Mouse (Mus musculus) CH12.LX (cell line): ENCODE results near the gene Tmc2. TPM values are rescaled to one million over a fixed set of nuclear protein-coding genes. Genes with fewer than 3 reads are reported as not detected.

Source experiments
- DNase-seq: peaks from one replicate; pipeline ENCODE4 v3.0.0-alpha.2; 2013; ENCODE audit errors: extremely low read depth
- H3K27ac ChIP-seq: 2 replicates; pipeline ENCODE4 v1.5.1; 2012; ENCODE audit warnings: low read depth, mild to moderate bottlenecking, control low read depth, moderate library complexity; ENCODE audit not compliant: insufficient read depth
- H3K27me3 ChIP-seq: replicated peaks from 2 replicates; pipeline ENCODE3; 2012; ENCODE audit warnings: inconsistent platforms
- H3K36me3 ChIP-seq, 2 experiments: replicated peaks in 1 of 2; 2 replicates each; pipeline versions ENCODE3 to v1.6.1; 2012; ENCODE audit warnings: inconsistent platforms in 1 of 2, low read length in 1 of 2, mild to moderate bottlenecking in 1 of 2, mixed read lengths in 1 of 2, moderate library complexity in 1 of 2; ENCODE audit not compliant: control insufficient read depth in 1 of 2, insufficient read depth in 1 of 2
- H3K4me1 ChIP-seq, 2 experiments: 2 replicates each; pipeline ENCODE4 v1.6.1; 2012; ENCODE audit warnings: inconsistent platforms in 1 of 2, moderate library complexity in 1 of 2; ENCODE audit not compliant: insufficient read depth in 2 of 2, control insufficient read depth in 1 of 2
- H3K4me2 ChIP-seq: 2 replicates; pipeline ENCODE4 v1.6.1; 2012; ENCODE audit warnings: low read depth, mild to moderate bottlenecking, control low read depth; ENCODE audit not compliant: poor library complexity, insufficient read depth, severe bottlenecking
- H3K4me3 ChIP-seq, 3 experiments: fragments of 150-350 bp in 1 of 3; sonication (generic) in 1 of 3; replicated peaks in 1 of 3; 2 replicates each; pipeline versions ENCODE3 to v1.5.1; 2011 to 2012; ENCODE audit warnings: low read depth in 2 of 3, low read length in 2 of 3, mild to moderate bottlenecking in 2 of 3, moderate library complexity in 2 of 3, control low read depth in 1 of 3, improper control_type of control experiment in 1 of 3, inconsistent platforms in 1 of 3, mixed read lengths in 1 of 3; ENCODE audit not compliant: poor library complexity in 1 of 3
- H3K79me2 ChIP-seq: replicated peaks from 2 replicates; pipeline ENCODE4 v1.6.1; 2012; ENCODE audit warnings: mild to moderate bottlenecking, moderate library complexity; ENCODE audit not compliant: control insufficient read depth, poor library complexity, insufficient read depth, severe bottlenecking; ENCODE audit errors: extremely low read depth
- H3K9ac ChIP-seq: 2 replicates; pipeline ENCODE4 v1.6.1; 2012; ENCODE audit warnings: low read depth, mild to moderate bottlenecking, control low read depth, moderate library complexity; ENCODE audit not compliant: insufficient read depth
- H3K9me3 ChIP-seq: replicated peaks from 2 replicates; pipeline ENCODE3; 2012; ENCODE audit warnings: low read length, inconsistent platforms, mixed read lengths
- BHLHE40 ChIP-seq: IDR thresholded peaks from 2 replicates; pipeline ENCODE4 v1.6.1; 2011; ENCODE audit warnings: mild to moderate bottlenecking, low read depth, low read length, improper control_type of control experiment
- CHD1 ChIP-seq: IDR thresholded peaks from 2 replicates; pipeline ENCODE4 v1.6.1; 2012; ENCODE audit warnings: low read depth, low read length, improper control_type of control experiment, inconsistent platforms
- E2F4 ChIP-seq: IDR thresholded peaks from 2 replicates; pipeline ENCODE4 v1.6.1; 2011; ENCODE audit warnings: low read depth, low read length, improper control_type of control experiment; ENCODE audit not compliant: insufficient replicate concordance
- GABPA ChIP-seq: IDR thresholded peaks from 2 replicates; pipeline ENCODE4 v1.6.1; 2012; ENCODE audit warnings: low read depth, low read length, improper control_type of control experiment, inconsistent platforms; ENCODE audit not compliant: insufficient replicate concordance
- IRF4 ChIP-seq: IDR thresholded peaks from 2 replicates; pipeline ENCODE4 v1.6.1; 2014; ENCODE audit warnings: low read depth, mild to moderate bottlenecking, inconsistent platforms, low read length, improper control_type of control experiment
- JUN ChIP-seq: IDR thresholded peaks from 2 replicates; pipeline ENCODE4 v1.6.1; 2011; ENCODE audit warnings: low read depth, mild to moderate bottlenecking, low read length, improper control_type of control experiment, moderate library complexity; ENCODE audit not compliant: insufficient read depth
- JUND ChIP-seq: conservative IDR thresholded peaks from 2 replicates; pipeline ENCODE4 v1.6.1; 2011; ENCODE audit warnings: low read depth, low read length, improper control_type of control experiment
- MAFK ChIP-seq: IDR thresholded peaks from 2 replicates; pipeline ENCODE4 v1.6.1; 2011; ENCODE audit warnings: low read length, improper control_type of control experiment; ENCODE audit not compliant: insufficient replicate concordance
- MAX ChIP-seq: IDR thresholded peaks from 2 replicates; pipeline ENCODE4 v1.6.1; 2011; ENCODE audit warnings: low read length, improper control_type of control experiment
- NELFE ChIP-seq: IDR thresholded peaks from 2 replicates; pipeline ENCODE4 v1.6.1; 2011; ENCODE audit warnings: low read depth, low read length, improper control_type of control experiment
- NRF1 ChIP-seq: IDR thresholded peaks from 2 replicates; pipeline ENCODE4 v1.6.1; 2014; ENCODE audit warnings: low read depth, mild to moderate bottlenecking, inconsistent platforms, low read length, improper control_type of control experiment, moderate library complexity
- POLR2AphosphoS2 ChIP-seq: IDR thresholded peaks from 2 replicates; pipeline ENCODE4 v1.6.1; 2011; ENCODE audit warnings: low read depth, low read length, improper control_type of control experiment
- RCOR1 ChIP-seq: conservative IDR thresholded peaks from 2 replicates; pipeline ENCODE4 v1.6.1; 2012; ENCODE audit warnings: low read depth, mild to moderate bottlenecking, inconsistent platforms, low read length, improper control_type of control experiment
- SIN3A ChIP-seq: IDR thresholded peaks from 2 replicates; pipeline ENCODE4 v1.6.1; 2012; ENCODE audit warnings: low read length, improper control_type of control experiment, inconsistent platforms
- SMC3 ChIP-seq: IDR thresholded peaks from 2 replicates; pipeline ENCODE4 v1.6.1; 2011; ENCODE audit warnings: low read depth, low read length, improper control_type of control experiment
- UBTF ChIP-seq: IDR thresholded peaks from 2 replicates; pipeline ENCODE4 v1.6.1; 2012; ENCODE audit warnings: low read depth, mild to moderate bottlenecking, inconsistent platforms, low read length, improper control_type of control experiment, moderate library complexity
- USF1 ChIP-seq: IDR thresholded peaks from 2 replicates; pipeline ENCODE4 v1.6.1; 2014; ENCODE audit warnings: low read depth, mild to moderate bottlenecking, inconsistent platforms, low read length, improper control_type of control experiment
- ZC3H11A ChIP-seq: IDR thresholded peaks from 2 replicates; pipeline ENCODE4 v1.6.1; 2012; ENCODE audit warnings: low read depth, mild to moderate bottlenecking, inconsistent platforms, low read length, improper control_type of control experiment
- ZKSCAN1 ChIP-seq: IDR thresholded peaks from 2 replicates; pipeline ENCODE4 v1.6.1; 2012; ENCODE audit warnings: low read depth, inconsistent platforms, low read length, improper control_type of control experiment, borderline replicate concordance
- ZNF384 ChIP-seq: IDR thresholded peaks from 2 replicates; pipeline ENCODE4 v1.6.1; 2012; ENCODE audit warnings: low read depth, low read length, improper control_type of control experiment, inconsistent platforms
- dilution Hi-C: fragments of 300-500 bp; cut with MboI; formaldehyde crosslinking; loops from 2 replicates; pipeline ENCODE4 v1.14.3; 2020; ENCODE audit warnings: low sequenced_read_pairs; ENCODE audit not compliant: extremely low pct_unique_long_range_greater_than_20kb, extremely low pct_ligation_motif_present
- in situ Hi-C: fragments of 300-500 bp; cut with MboI; formaldehyde crosslinking; loops from 3 replicates; pipeline ENCODE4 v1.14.3; 2019; ENCODE audit warnings: low sequenced_read_pairs, low pct_ligation_motif_present, low pct_unique_long_range_greater_than_20kb, mixed read lengths
- polyA plus RNA-seq: library from polyadenylated mRNA; unstranded; fragments of >175 nt; gene quantifications from 2 replicates; pipeline ENCODE4 v1.2.1, GENCODE M21; 2012; ENCODE audit warnings: low read depth; ENCODE audit not compliant: insufficient read length
- total RNA-seq, 2 experiments: library from RNA; depleted of rRNA; stranded (reverse); fragments of 300-350 nt in 1 of 2; fragments of >200 nt in 1 of 2; gene quantifications; 2 replicates each; pipeline ENCODE4 v1.2.3; 2012 to 2014

Tmc2 gene
- total and polyA plus RNA-seq, 3 experiments = not detected

DNA sequence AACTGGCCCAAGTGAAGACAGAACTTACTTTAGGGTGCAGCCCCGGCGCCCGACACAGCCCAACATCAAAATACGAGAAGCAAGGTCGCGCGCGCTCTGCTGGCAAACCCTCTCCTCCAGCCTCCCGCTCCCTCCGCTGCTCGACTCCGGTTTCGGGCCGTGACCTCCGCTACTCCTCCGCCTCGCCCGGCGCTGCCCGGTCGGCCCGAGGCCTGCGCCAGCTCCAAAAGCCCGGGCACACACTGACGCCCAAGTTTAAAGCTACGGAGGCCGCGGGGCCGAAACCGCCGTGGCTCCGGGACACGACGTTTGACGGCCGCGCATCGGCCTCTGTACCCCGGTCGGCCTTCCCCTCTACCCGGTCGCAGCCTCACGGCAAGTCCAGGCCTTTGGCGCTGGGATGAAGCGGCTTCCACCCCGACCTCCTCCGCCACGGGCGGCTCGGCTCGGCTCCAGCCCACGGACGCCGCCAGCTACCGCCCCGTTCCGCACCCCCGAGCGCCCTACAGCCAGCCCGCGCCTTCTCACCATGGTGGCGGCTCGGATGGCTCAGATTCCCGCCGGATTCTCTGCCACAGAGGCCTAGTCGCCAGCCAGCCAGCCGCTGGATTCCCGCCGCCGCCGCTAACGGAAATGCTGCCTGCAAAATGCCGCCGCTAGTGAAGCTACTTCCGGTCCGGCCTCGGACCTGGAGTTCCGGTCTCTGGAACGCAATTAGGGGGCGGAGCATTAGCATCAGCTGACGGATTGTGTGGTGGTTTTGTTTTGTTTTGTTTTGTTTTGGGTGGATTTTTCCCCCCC, 16.1 kb upstream of the Tmc2 start, which contains the start of gene Snrpb (continued):
- TF ChIP-seq MAX = peak; percentile 73; the same call in 1 of the 2 replicates
- TF ChIP-seq GABPA = no peak
- TF ChIP-seq ZKSCAN1 = no peak
- peak; percentile 55; the same call in 1 of the 2 replicates for TF ChIP-seq UBTF
- TF ChIP-seq USF1 = peak; percentile 76
- no peak for TF ChIP-seq ZC3H11A
- TF ChIP-seq POLR2AphosphoS2 = peak; percentile 77; the same call in 1 of the 2 replicates
- no peak; the same call in 1 of the 2 replicates for TF ChIP-seq CHD1
- TF ChIP-seq, all 38 proteins: peak for 18

DNA sequence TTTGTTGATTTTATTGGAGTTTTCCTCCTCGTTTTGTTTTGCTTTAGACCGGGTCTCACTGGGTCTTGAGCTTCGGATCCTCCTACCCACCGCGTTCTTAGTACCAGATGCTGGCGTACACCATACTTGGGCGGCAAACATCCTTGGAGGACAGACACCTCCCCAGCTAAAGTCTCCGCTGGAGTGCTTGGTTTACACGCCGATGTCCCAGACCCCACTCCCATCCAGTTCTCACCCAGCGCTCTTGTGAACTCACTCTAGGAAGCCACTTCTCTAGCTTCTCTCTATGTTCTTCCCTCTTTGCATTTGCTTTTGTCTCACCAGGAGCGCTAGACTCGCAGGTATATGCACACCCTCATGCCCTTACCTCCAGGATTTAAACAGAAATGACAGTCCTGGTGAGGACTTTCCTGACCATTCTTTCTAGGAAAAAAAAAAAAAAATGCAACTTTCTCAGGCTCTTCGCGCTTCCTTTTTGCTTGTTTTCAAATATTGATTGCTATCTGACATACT, 15.4 kb upstream of the Tmc2 start:
- no peak overlapping the region for H3K27ac ChIP-seq
- dilution Hi-C loops = no loop called here
- no peaks in the 10 kb centered on the region for H3K9me3 ChIP-seq
- in situ Hi-C loops = no loop called here
- TF ChIP-seq GABPA = no peak
- no peak for TF ChIP-seq NRF1
- TF ChIP-seq E2F4 = peak; percentile 11; the same call in 1 of the 2 replicates
- TF ChIP-seq IRF4 = 0 out of 2 replicates have a peak, but pooled peaks have one; percentile 3
- H3K36me3 ChIP-seq = peaks cover 18 to 26% of the 10 kb centered on the region in 2 experiments
- peak overlapping the region; percentile 53 for H3K4me2 ChIP-seq
- peaks cover 41% of the 10 kb centered on the region for H3K79me2 ChIP-seq
- H3K27me3 ChIP-seq = peaks cover 14% of the 10 kb centered on the region
- H3K4me3 ChIP-seq = peak overlapping the region; percentile 82 to 100 (median 84)
- H3K4me1 ChIP-seq = peaks cover 5 to 26% of the 10 kb centered on the region in 2 experiments
- no peak for DNase-seq
- peak overlapping the region; percentile 36 for H3K9ac ChIP-seq

DNA sequence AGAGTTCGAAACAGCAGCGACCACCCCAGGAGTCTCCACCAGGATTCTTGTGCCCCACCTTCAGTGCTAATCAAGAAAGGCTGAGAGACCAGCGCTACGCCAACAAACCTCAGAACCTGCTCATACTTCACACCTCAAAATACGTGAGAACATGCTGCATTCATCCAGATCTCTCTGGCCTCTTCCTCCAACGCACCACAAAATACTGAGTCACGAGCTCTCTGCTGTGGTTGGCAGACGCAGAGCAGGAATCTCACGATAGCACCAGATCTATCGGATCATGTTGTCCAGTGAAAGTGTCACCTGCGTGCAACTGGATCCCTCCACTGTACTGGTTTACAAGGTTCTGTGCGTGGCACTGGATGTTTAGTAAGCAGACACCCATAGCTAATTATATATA, 6.6 kb upstream of the Tmc2 start:
- Histone ChIP-seq H3K27ac (no peak overlapping the region), H3K9ac (no peak overlapping the region), H3K9me3 (peaks cover 11% of the 10 kb centered on the region), H3K4me1 (no peaks in the 10 kb centered on the region), H3K4me2 (no peak overlapping the region), H3K79me2 (no peaks in the 10 kb centered on the region), H3K27me3 (peaks cover 27% of the 10 kb centered on the region), H3K4me3 (no peak overlapping the region), H3K36me3 (no peaks in the 10 kb centered on the region)
- dilution Hi-C loops = no loop called here
- TF ChIP-seq RCOR1 (no peak), GABPA (no peak), JUN (no peak), MAFK (no peak), JUND (no peak), NELFE (no peak), ZNF384 (no peak), ZC3H11A (no peak), BHLHE40 (no peak), SIN3A (no peak), SMC3 (no peak), ZKSCAN1 (no peak)
- in situ Hi-C loops = no loop called here
- DNase-seq = no peak
